Mouse (Mus musculus): ENCODE results near the gene Noc4l.

The Noc4l gene

DNA sequence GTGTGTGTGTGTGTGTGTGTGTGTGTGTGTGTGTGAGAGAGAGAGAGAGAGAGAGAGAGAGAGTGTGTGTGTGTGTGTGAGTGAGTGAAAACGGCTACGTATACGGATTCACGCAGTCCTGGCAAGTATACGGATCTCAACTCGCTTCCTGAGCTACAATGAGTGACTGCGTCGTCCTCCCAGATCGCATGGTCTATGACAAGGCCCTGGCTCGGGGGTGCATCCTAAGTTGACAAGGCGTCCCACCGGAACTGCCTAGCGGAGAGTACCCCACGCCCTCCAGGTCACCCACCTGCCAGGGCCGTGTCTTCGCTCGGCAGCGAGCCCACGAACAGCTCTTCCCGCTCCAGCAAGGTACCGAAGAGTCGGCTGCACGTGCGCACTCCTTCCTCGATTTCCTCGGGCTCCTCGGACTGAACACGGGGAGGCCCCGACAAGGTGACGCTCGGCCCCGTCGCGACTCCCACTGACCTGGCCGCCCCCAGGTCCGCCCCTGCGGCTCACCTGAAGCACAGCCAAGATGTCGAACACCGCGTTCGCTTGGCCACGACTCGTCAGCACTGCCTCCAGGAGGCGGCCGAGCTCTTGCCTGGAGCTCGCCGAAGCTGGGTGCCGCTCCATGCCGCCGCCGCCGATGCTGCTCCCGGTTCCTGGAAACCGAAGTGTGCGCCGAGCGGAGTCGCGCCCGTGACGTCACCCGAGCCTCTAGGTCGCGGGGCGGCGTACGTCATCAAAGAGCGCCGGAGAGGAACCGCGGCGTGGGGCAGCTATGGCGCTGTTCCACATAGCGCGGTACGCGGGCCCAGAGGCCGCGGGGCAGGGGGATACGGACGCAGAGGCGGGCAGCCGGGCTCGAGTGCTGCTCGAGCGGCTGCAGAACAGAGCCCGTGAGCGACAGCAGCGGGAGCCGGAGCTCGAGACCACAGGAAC lies at the start of gene Noc4l, which contains the start of gene Ddx51:
Noc4l (minus strand) TSS at position 699 of the 930 bp plus-strand sequence.
Ddx51 (plus strand) TSS at position 733 of the 930 bp plus-strand sequence.
- peak; percentile 82 for DNase-seq (ENCODE audit: low read depth, low spot score)

DNA sequence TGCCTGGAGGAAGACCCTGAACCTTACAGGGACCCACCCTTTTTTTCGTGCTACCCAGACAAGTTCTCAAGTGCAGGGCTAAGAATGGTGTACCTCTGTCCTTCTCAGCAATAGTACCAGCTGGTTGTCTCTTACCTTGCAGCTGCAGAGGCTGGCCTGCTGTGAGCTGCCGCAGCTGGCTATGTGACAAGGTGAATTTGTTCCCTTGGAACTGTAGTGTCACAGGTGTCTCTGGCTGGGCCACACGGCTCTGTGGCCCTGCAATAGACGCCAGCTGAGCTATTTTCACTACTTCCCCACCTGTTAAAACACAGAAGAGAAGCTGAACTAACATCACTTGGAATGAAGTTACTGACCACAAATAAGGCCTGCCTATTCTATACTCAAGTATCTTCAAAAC lies 45.4 kb upstream of the Noc4l start:
- no peak for DNase-seq (ENCODE audit: low read depth, low spot score)

DNA sequence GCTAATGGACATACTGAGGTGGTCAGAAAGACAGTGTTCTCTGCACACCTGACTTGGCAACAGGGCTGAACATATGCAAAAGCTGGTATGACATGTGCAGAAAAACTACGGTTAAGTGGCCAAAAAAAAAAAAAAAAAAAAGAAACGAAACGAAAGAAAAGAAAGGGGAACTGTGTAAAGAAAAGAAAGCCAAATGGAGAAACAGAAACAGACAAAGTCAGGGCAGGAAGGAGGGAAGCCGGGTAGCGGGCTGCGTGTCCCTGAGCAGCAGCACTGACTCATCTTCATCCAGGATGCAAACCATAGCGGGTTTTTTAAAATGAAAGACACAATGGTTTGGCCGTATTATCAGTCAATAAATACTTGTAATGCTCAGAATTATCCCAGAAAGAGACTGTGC lies 28.8 kb upstream of the Noc4l start:
- no peak for DNase-seq (ENCODE audit: low read depth, low spot score)

DNA sequence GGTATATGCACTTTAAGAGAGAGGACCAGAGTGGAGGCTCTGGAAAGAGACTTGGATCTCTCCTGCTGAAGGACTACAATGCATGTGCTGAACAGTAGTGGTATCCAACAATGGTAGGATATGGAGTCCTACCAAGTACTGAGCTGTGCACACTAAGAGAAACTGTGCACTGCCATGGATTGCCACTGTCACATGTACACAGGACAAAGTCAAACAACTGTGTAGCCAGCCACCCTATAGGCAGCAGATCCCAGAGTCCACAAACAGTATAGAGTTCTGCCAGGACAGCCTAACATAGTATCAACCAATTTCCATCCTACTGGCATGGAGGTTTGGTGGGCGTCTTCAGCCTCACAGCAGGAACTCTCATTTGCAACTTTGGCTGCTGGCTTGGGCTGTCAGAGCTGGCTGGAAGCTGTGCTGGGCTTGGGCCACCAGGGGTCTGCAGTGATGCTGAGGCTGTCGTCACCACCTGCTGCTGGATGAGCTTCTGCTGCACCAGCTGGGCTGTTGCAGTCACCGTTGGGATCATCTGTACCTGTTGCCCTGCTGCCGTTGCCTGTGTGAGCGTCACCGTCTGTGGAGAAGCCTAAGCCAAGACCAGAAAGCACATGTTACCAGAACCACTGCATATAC lies 12.4 kb upstream of the Noc4l start:
- DNase-seq (ENCODE audit: low read depth, low spot score) = no peak

DNA sequence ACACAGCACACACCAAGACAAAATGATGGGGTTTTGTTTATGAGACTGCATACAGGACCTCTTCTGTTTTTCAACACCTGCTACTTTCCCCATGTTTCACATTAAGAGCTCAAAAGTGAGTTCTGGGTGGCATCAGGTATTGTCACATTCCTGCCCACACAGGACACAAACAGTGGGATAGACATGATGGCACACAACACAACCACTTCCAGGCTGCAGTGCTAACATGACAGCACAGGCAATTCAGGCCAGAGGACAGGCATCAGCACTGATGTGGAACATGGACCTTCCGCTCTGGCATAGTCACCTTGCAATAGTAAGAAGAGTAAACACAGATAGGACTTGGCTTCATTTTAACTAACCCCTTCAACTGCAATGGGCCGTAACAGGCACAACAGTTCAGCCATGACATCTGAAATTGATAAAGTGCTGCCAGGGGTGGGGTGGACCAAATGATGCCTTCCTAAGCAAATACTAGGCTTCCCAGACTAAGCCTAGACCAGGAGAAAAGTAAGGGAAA lies 11.6 kb upstream of the Noc4l start:
- no peak for DNase-seq (ENCODE audit: low read depth, low spot score)

DNA sequence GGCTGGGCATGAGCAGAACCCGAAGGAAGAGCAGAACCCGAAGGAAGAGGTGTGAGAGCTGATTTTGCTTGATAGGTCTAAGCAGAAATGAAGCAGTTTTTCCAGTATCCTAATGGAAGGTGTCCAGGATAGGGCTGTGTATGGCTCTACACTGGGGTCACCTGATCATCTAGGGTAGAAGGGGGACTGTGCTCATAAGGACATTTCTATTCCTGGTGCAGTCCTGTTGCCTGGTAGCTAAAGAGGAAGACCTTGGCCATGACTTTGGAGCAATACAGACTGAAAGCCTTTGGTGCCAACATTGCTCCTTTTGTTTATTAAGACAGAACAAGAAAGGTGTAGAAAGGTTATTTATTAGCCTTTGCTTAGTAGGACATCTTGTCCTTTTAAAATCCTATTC lies 10.8 kb upstream of the Noc4l start:
- no peak for DNase-seq (ENCODE audit: low read depth, low spot score)

DNA sequence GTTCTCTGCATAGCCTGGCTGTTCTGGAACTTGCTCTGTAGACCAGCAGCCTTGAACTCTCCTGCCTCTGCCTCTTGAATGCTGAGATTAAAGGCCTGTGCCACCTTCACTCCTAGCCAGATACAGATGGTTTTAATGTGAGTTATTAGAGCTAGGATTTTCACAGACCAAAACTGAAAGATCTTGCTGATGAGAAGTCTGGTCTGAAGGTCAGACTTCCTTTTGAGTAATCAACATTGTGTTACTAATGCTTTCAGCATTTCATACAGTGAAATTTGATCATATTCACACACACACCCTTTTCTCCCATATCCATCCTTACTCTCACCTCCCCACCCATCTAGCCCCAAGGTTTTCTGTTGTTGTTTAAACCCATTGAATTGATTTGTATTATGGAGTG lies 6.5 kb upstream of the Noc4l start:
- DNase-seq (ENCODE audit: low read depth, low spot score) = no peak

DNA sequence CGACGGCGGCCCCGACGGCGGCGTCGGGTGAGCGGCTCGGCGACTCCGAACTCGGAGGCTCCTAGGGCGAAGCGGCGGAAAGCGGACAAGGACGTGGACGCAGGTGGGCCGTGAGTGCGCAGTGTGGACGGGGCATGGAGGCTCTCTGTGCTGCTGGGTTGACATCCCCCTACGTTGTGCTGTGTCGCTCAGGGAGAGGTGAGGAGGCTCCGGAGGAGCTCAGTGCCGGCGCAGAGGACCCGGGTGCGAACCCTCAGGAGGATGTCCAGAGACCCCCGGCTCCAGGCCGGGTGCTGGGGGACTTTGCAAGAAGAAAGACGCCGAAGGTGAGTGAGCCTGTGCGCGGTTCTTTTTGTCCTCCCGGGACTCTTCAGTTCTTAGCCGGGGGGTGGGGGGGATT lies 469 bp upstream of the Noc4l start:
- no peak for DNase-seq (ENCODE audit: low read depth, low spot score)

DNA sequence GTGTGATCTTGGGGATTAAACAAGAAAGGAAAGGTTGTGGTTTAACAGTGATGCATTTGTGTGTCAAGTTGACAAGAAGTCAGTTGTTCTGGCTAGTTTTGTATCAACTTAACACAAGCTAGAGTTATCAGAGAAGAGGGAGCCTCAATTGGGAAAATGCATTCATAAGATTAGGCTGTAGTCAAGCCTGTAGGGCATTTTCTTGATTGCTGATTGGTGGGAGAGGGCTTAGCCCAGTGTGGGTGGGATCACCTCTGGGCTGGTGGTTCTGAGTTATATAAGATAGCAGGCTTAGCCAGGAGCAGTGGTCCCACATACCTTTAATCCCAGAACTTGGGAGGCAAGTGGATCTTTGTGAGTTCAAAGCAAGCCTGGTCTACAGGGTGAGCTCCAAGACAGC lies 6.8 kb downstream of the Noc4l start:
- DNase-seq (ENCODE audit: low read depth, low spot score) = no peak

DNA sequence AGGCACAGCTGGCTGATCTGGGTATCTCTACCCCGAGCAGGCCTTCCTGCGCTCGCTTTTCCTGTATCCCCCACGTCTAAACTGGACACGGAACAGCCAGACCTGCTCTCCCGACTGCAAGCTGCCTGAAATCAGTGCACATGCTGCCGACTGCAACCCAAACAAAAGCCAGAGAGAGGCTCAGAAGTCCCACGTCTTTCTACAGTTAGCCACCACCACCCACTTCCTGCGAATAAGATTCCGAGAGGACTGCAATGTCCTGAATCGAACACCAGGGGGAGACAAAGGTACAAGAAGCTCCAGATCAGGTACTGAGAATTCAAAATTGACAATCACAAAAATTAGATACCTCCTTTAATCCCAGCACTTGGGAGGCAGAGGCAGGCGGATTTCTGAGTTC lies 13.8 kb downstream of the Noc4l start:
- peak; percentile 75 for DNase-seq (ENCODE audit: low read depth, low spot score)

DNA sequence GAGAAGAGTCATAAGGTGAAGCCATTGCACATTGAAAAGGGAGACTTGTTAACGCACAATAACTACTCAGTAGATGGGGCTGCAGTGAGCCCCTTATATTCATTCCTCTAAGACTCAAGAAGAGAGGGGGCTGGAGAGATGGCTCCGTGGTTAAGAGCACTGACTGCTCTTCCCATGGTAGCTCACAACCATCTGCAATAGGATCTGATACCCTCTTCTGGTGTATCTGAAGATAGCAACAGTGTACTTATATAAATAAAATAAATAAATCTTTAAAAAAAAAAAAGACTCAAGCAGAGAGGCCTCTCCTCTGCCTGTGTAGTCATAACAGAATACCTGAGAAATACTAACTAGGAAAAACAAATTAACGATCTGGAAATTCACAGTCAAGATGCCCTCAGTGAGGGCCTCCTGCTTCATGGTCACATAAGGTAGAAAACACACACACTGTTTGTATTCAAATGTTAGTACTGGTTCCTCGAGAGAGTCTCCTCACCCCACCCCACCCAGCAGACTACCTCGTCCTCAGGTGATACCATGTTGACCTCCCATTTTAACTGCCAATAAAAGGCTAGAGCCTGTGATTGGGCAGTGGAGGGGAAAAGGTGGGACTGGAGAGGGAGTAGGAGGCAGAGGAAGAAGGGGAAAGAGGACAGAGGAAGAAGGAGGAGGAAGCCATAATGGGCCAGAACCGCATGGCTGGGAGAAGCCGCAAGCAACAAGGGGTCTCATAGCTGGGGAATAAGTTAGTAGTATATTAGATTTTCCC lies 14.7 kb downstream of the Noc4l start:
- no peak for DNase-seq (ENCODE audit: low read depth, low spot score)

DNA sequence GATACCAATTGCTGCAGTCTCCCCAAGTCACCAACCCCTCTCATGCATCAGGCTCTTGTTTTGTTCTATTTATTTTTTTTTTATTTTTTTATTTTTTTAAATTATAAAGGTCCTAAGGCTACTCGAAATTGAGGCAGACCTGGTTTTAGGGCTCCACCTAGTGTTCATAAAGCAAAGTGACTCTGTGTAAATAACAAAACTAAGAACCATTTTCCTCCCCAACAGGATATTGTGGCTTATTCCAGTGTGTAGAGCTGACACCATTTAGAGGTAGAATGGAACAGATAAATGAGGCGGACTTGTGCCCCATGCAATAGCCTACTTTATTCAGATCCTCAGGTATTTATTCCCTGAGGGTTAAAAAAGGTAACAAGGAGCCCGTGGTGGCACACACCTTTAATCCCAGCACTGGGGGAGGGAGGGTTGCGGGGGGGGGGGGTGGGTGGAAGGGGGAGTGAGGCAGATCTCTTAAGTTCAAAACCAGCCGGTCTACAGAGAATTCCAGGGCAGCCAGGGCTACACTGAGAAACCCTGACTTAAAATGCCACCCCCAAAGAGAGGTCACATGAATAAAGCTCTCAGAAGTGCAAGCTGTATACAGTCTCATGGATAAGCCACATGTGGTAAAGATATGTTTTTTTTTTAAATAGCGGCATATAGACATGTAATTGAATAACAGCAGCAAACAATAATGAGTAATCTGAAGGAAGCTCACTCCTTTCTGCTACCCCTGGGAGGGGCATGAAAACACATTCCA lies 17.1 kb downstream of the Noc4l start:
- peak; percentile 28 for DNase-seq (ENCODE audit: low read depth, low spot score)

DNA sequence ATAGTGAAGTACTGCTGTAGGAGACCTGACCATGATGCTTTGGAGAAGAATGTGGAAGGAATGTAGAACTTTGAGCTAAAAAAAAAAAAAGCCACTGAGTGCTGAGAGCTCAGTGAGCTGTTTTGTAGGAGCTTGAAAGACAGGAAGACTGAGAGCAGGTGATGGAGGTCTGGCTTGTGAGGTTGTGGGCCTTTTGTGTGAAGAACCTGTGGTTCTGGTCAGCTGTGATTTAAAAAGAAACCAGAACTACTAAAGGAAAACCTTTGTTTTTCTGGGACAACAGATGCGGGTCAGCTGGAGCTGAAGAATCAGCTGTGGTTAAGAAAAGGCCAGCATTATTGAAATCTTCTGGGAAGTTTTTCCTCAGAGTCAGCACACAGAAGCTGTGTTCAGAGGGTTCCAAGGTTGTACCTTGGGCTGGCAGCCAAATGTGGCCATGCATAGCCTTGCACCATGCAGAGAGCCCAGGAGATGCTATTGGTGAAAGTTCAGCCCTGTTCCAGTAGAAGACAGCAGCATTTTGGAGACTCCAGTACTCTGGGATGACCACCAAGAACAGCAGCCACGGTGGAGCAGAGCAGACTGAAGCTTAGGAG lies 23.6 kb downstream of the Noc4l start:
- DNase-seq (ENCODE audit: low read depth, low spot score) = no peak

DNA sequence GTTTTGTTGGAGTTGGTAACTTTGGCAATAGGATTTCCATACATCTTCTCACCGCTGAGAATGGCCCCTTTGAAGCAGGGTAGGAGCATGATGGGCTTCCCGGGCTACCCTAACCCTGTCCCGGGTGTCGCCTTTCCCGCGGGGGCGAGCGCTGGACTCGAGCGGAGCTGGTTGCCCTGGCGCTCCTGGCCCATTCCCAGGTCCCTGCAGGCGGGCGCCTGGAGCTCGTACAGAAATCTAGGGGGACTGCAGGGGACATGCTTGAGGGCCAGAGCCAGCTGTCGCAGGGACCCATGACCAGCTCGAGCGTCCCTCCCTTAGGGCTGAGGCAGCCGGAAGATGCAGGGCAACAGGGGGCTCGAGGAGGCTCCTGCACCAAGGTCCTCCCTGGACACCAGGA lies 25.1 kb downstream of the Noc4l start:
- DNase-seq (ENCODE audit: low read depth, low spot score) = no peak

DNA sequence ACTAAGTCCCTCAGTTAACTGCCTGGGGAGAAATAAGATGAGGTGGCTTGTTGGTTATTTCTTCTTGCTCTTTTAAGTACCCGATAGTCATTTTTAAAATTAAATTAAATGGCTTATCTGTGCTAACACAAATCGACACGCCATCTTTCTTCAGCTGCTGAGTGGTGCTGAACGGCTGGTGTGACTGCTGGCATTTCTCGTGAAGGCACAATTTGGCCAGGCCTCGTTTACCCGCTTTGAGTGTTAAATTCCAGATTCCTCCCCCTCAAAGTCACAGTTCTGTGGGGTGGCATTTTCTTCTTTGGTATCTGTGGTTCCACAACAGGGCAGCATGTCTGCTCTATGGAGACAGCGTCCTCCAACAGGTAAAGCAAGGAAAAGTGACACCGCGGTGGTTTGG lies 25.9 kb downstream of the Noc4l start:
- DNase-seq (ENCODE audit: low read depth, low spot score) = no peak

DNA sequence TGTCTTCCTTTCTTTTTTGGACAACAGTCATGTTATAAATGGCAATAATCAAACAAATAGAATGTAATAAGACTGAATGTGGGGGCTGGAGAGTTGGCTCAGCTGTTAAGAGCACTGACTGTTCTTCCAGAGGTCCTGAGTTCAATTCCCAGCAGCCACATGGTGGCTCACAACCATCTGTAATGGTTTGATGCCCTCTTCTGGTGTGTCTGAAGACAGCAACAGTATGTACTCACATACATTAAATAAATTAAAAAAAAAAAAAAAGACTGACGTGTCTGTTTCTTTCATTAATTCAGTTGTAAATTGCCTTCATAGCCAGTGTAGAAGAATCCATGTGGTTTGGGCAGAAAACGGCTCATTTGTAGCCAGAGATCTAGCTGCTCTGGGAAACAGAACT lies 28.9 kb downstream of the Noc4l start:
- no peak for DNase-seq (ENCODE audit: low read depth, low spot score)

DNA sequence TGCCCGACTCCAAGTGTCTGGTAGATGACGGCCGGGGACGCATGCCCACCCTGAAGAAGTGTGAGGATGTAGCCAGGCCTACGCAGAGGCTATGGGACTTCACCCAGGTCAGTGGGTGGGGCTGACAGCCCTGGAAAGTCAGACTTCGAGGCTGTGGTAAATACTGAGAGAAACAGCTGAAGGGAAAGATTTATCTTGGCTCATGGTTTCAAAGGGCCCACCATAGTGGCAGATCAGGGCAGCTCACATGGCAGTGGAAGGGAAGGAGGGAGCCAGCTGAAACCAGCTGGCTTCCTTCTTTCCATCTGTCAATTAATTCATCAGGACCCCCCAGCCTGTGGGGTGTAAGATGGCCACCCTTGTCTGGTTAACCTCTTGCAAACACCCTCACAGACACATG lies 34.0 kb downstream of the Noc4l start:
- DNase-seq (ENCODE audit: low read depth, low spot score) = no peak

DNA sequence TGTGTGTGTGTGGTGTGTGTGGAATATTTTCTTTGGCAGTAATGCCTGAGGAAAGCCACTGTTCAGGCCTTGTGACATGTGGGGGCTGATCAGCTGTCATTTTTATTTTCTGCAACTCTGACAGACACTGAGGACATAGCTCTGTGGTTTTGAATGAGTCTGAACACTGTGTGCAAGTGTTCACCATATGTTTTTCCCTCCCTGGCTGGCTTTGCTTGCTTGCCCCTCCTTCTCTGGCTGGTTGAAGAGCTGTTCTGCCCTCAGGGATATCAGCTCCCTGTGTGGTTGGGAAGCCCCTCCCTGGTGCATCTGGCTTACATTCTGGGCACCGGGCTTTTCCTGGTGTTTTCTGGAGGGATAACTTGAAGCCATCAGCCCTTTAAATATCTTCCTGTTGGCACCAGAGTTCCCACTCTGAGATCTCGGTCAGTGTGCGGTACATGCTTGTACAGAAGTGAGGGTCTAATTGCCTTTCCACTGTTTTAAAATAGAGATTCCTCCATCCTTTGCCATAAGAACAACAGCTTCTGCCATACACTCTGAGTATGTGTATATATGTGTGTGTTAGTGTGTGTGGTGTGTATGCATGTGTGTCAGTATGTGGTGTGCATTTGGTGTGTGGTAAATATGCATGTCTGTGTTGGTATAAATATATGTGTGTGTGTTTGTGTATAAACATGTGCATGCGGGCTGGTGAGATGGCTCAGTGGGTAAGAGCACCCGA lies 41.6 kb downstream of the Noc4l start:
- DNase-seq (ENCODE audit: low read depth, low spot score) = peak; percentile 49

DNA sequence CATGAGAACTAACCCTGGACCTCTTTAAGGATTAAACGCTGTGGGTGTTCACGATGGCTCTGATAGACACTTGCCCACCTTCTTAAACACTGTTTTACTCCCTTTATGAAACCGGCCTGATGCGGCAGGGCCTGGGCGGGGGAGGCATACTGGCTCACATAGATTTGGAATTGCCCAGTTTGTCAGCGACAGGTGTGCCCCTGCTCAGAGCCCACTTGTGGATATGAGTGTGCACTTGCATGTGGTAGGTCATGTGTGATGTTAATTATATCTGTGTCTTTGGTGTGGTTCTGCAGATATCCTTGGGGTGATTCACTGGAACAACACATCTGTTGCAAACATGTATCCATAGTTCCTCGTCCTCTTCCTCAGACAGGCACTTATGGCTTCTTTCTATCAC lies 42.7 kb downstream of the Noc4l start:
- no peak for DNase-seq (ENCODE audit: low read depth, low spot score)

DNA sequence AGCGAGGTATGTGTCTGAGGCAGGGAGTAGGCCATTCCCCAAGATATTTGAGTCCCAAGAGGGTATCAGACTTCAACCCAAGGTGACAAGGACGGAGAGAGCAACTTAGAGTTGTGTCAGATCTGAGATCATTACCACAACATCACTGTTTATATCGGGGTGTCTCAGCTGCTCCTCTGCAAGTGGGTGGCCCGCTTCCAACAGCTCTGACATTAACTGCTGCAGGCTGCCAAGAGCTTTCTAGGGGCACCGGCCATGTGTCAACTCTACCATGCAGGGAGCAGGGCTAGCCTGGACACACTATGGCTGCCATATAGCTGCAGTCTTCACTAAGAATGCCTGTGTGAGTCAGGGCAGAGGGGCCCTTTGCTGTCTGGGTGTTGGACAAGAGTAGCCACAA lies 43.3 kb downstream of the Noc4l start:
- DNase-seq (ENCODE audit: low read depth, low spot score) = no peak

Data from telencephalon, adult 2 months (tissue).